Mouse (Mus musculus) embryonic facial prominence, embryonic 10.5 days (tissue): Measurements from ENCODE around the gene Ints7. TPM values are rescaled to one million over a fixed set of nuclear protein-coding genes. Genes with fewer than 3 reads are reported as not detected.

Experiments
- DNase-seq: peaks from one replicate; pipeline ENCODE4 v3.0.0-alpha.2; 2017; ENCODE audit warnings: low spot score
- H3K27ac ChIP-seq: fragments of 300-500 bp; sonication (generic); replicated peaks from 2 replicates; pipeline ENCODE4 v1.5.1; 2016; ENCODE audit warnings: mild to moderate bottlenecking
- H3K27me3 ChIP-seq: fragments of 300-500 bp; sonication (generic); replicated peaks from 2 replicates; pipeline ENCODE4 v1.6.1; 2016; ENCODE audit warnings: low read depth, mild to moderate bottlenecking; ENCODE audit not compliant: poor library complexity, severe bottlenecking
- H3K36me3 ChIP-seq: fragments of 300-500 bp; sonication (generic); replicated peaks from 2 replicates; pipeline ENCODE4 v1.6.1; 2016; ENCODE audit warnings: mild to moderate bottlenecking, moderate library complexity
- H3K4me1 ChIP-seq: fragments of 300-500 bp; sonication (generic); 2 replicates; pipeline ENCODE4 v1.6.1; 2016
- H3K4me3 ChIP-seq: fragments of 300-500 bp; sonication (generic); 2 replicates; pipeline ENCODE4 v1.5.1; 2016; ENCODE audit warnings: mild to moderate bottlenecking, moderate library complexity
- H3K9me3 ChIP-seq: fragments of 300-500 bp; sonication (generic); 2 replicates; pipeline ENCODE4 v1.6.1; 2016; ENCODE audit warnings: mild to moderate bottlenecking
- WGBS: fragments of 180-500 bp; shearing (Covaris S2); methylation state at CpG from one replicate; pipeline ENCODE4 v1.1.7; 2016; 5-methylcytosine and 5-hydroxymethylcytosine counted together
- polyA plus RNA-seq: library from polyadenylated mRNA; unstranded; fragments of >200 nt; fragmentation: Nextera tagmentation; extraction: Ambion mirVana; gene quantifications from 2 replicates; pipeline ENCODE4 v1.2.1, GENCODE M21; 2016

The Ints7 gene
- polyA plus RNA-seq, result 80.2 and 82.2 TPM in 2 replicates

GRCm38 (mm10) chr1:191575458-191576247 is at the start of gene Ints7, which contains the start of gene Dtl:
Gene Ints7, plus strand, starts transcription at chr1:191575636.
Gene Dtl, minus strand, starts transcription at chr1:191575544.
- H3K36me3 ChIP-seq, result peaks cover 48% of the 10 kb centered on the region
- H3K4me3 ChIP-seq, result peak within 1 kb of the TSS; percentile 94
- H3K27ac ChIP-seq, result peak within 1 kb of the TSS; percentile 95
- DNase-seq, result peak; percentile 100
- peaks cover 6% of the 10 kb centered on the region; the same call in 1 of the 2 replicates for H3K9me3 ChIP-seq
- H3K27me3 ChIP-seq, result no peaks in the 10 kb centered on the region
- H3K4me1 ChIP-seq, result peaks cover 36% of the 10 kb centered on the region
- WGBS, result under 1% methylated on average over 70 of the region's 70 CpGs

- DNase-seq, result no peak
- H3K27ac ChIP-seq, result no peak overlapping the region
- WGBS, result 92% methylated on average over 3 of the region's 3 CpGs
- no peaks in the 10 kb centered on the region for H3K9me3 ChIP-seq
- H3K4me1 ChIP-seq, result no peaks in the 10 kb centered on the region
- H3K36me3 ChIP-seq, result 0 out of 2 replicates have a peak, but pooled peaks cover 2% of the 10 kb centered on the region
- H3K27me3 ChIP-seq, result no peaks in the 10 kb centered on the region
- no peak overlapping the region for H3K4me3 ChIP-seq
Observed at GRCm38 (mm10) chr1:191527089-191527488, 48.3 kb upstream of the Ints7 start.

GRCm38 (mm10) chr1:191527921-191528612 is 47.4 kb upstream of the Ints7 start:
- Histone ChIP-seq H3K36me3 (peaks cover 9% of the 10 kb centered on the region), H3K4me3 (no peak overlapping the region), H3K27ac (no peak overlapping the region), H3K9me3 (no peaks in the 10 kb centered on the region), H3K4me1 (no peaks in the 10 kb centered on the region), H3K27me3 (no peaks in the 10 kb centered on the region)
- WGBS, result 81% methylated on average over 4 of the region's 4 CpGs
- DNase-seq, result no peak

GRCm38 (mm10) chr1:191529406-191529805 is 46.0 kb upstream of the Ints7 start:
- H3K27ac ChIP-seq, result no peak overlapping the region
- H3K36me3 ChIP-seq, result peaks cover 21% of the 10 kb centered on the region
- H3K4me3 ChIP-seq, result no peak overlapping the region
- no peaks in the 10 kb centered on the region for H3K9me3 ChIP-seq
- no peak for DNase-seq
- no peaks in the 10 kb centered on the region for H3K27me3 ChIP-seq
- no peaks in the 10 kb centered on the region for H3K4me1 ChIP-seq
- 81% methylated on average over 2 of the region's 2 CpGs for WGBS

GRCm38 (mm10) chr1:191531023-191531422 is 44.4 kb upstream of the Ints7 start:
- Histone ChIP-seq H3K27me3 (no peaks in the 10 kb centered on the region), H3K4me3 (no peak overlapping the region), H3K9me3 (no peaks in the 10 kb centered on the region), H3K4me1 (no peaks in the 10 kb centered on the region), H3K27ac (no peak overlapping the region; the same call in 1 of the 2 replicates), H3K36me3 (peaks cover 35% of the 10 kb centered on the region)
- no peak for DNase-seq
- 70% methylated on average over 1 of the region's 1 CpGs for WGBS

GRCm38 (mm10) chr1:191534896-191535295 is 40.5 kb upstream of the Ints7 start:
- H3K27ac ChIP-seq, result no peak overlapping the region
- H3K36me3 ChIP-seq, result peaks cover 69% of the 10 kb centered on the region
- H3K27me3 ChIP-seq, result no peaks in the 10 kb centered on the region
- DNase-seq, result no peak
- H3K9me3 ChIP-seq, result no peaks in the 10 kb centered on the region
- H3K4me1 ChIP-seq, result 0 out of 2 replicates have a peak, but pooled peaks cover 5% of the 10 kb centered on the region
- no peak overlapping the region for H3K4me3 ChIP-seq
- 68% methylated on average over 2 of the region's 2 CpGs for WGBS

GRCm38 (mm10) chr1:191540300-191540699 is 35.1 kb upstream of the Ints7 start:
- WGBS, result 91% methylated on average over 2 of the region's 2 CpGs
- H3K36me3 ChIP-seq, result peaks cover 96% of the 10 kb centered on the region
- 0 out of 2 replicates have a peak, but pooled peaks cover 5% of the 10 kb centered on the region for H3K4me1 ChIP-seq
- H3K27ac ChIP-seq, result no peak overlapping the region
- no peak overlapping the region for H3K4me3 ChIP-seq
- no peaks in the 10 kb centered on the region for H3K9me3 ChIP-seq
- no peak for DNase-seq
- H3K27me3 ChIP-seq, result no peaks in the 10 kb centered on the region

GRCm38 (mm10) chr1:191541014-191541413 is 34.4 kb upstream of the Ints7 start:
- peaks cover 96% of the 10 kb centered on the region for H3K36me3 ChIP-seq

GRCm38 (mm10) chr1:191541619-191542018 is 33.8 kb upstream of the Ints7 start:
- Histone ChIP-seq H3K36me3 (peaks cover 99% of the 10 kb centered on the region), H3K9me3 (no peaks in the 10 kb centered on the region), H3K27me3 (no peaks in the 10 kb centered on the region), H3K27ac (no peak overlapping the region), H3K4me1 (0 out of 2 replicates have a peak, but pooled peaks cover 5% of the 10 kb centered on the region), H3K4me3 (no peak overlapping the region)
- no peak for DNase-seq
- WGBS, result 91% methylated on average over 4 of the region's 4 CpGs

More at GRCm38 (mm10) chr1:191541014-191541413, 34.4 kb upstream of the Ints7 start:
- Histone ChIP-seq H3K4me3 (no peak overlapping the region), H3K4me1 (0 out of 2 replicates have a peak, but pooled peaks cover 5% of the 10 kb centered on the region), H3K9me3 (no peaks in the 10 kb centered on the region), H3K27me3 (no peaks in the 10 kb centered on the region), H3K27ac (no peak overlapping the region)
- DNase-seq, result no peak
- WGBS, result 92% methylated on average over 9 of the region's 9 CpGs

GRCm38 (mm10) chr1:191543747-191544146 is 31.7 kb upstream of the Ints7 start:
- Histone ChIP-seq H3K9me3 (no peaks in the 10 kb centered on the region), H3K36me3 (peaks cover 99% of the 10 kb centered on the region), H3K4me1 (no peaks in the 10 kb centered on the region), H3K27ac (no peak overlapping the region), H3K4me3 (no peak overlapping the region), H3K27me3 (no peaks in the 10 kb centered on the region)
- WGBS, result 93% methylated on average over 3 of the region's 3 CpGs
- no peak for DNase-seq

- Histone ChIP-seq H3K36me3 (peaks cover 93% of the 10 kb centered on the region), H3K27ac (no peak overlapping the region), H3K4me3 (no peak overlapping the region), H3K27me3 (no peaks in the 10 kb centered on the region), H3K4me1 (no peaks in the 10 kb centered on the region), H3K9me3 (no peaks in the 10 kb centered on the region)
- no peak for DNase-seq
- 85% methylated on average over 4 of the region's 4 CpGs for WGBS
Observed at GRCm38 (mm10) chr1:191550786-191551185, 24.6 kb upstream of the Ints7 start.

GRCm38 (mm10) chr1:191557109-191557508 is 18.3 kb upstream of the Ints7 start:
- Histone ChIP-seq H3K9me3 (no peaks in the 10 kb centered on the region), H3K4me3 (no peak overlapping the region), H3K4me1 (no peaks in the 10 kb centered on the region), H3K36me3 (peaks cover 93% of the 10 kb centered on the region), H3K27me3 (no peaks in the 10 kb centered on the region), H3K27ac (no peak overlapping the region)
- WGBS, result 83% methylated on average over 8 of the region's 8 CpGs
- DNase-seq, result no peak
